Mouse (Mus musculus): Measurements from ENCODE around the gene Arhgap24. TPM values are rescaled to one million over a fixed set of nuclear protein-coding genes. Genes with fewer than 3 reads are reported as not detected.

Arhgap24 gene
- polyA plus RNA-seq (2014; fragmentation: Nextera tagmentation; extraction: Ambion mirVana) = 4.0 and 6.7 TPM in 2 replicates

DNA sequence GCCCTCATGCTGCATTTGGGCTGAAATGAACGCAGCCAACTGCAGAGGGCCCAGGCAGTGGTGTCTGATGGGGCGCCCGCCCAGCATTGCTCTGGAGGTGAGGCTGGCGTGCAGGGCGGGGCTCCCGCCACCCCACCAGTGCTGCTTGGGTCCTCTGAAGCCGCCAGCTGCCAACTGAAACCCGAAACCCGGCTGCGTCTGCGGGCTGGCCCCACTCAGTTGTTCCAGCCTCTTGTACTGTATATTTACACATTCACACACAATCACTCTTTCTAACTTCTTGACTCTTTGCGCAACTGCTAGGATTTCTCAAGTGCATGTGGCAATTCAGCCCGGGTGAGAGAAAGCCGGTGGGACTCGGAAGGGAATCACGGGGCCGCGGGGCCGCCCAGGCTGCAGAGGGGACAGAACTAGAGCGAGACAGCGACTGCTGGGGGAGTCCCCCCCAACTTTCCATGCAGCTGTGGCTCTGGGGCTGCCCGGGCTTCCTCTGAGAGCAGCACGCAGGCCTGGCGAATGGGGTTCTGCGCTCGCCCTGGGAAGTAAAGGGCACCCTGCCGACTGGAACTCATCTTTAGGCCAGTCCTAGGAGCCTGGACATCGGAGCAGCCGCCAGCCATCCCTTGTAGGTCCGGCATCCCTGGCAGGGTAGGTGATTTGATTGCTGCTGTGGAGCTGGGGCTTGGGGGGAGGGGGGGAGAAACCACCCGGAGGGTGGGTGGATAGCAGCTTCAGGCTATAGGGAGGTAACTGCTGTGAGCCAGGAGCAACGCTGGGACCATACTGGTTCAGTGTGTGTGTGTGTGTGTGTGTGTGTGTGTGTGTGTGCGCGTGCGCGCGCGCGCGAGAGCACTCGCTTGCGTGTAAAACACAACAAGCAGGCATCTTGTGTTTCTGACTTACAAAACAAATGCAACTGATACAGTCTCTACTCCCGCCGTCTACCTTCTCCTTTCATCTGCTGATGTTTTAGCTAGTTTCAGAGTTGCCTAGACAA, at the start of gene Arhgap24:
Gene Arhgap24, plus strand, starts transcription at position 177 of the 997 bp plus-strand sequence.
- Histone ChIP-seq H3K4me3 (ENCODE audit: low read depth, low read length) (peak within 1 kb of the TSS; percentile 52), H3K9me3 (ENCODE audit: control insufficient read depth, low read length) (no peaks in the 10 kb centered on the region), H3K27me3 (ENCODE audit: control insufficient read depth, insufficient read depth, low read length) (no peaks in the 10 kb centered on the region), H3K9ac (ENCODE audit: low read depth, low read length) (peak within 1 kb of the TSS; percentile 70), H3K36me3 (ENCODE audit: control insufficient read depth, insufficient read depth, low read length) (no peaks in the 10 kb centered on the region), H3K4me2 (replicated peaks; ENCODE audit: low read depth, low read length) (peak within 1 kb of the TSS; percentile 88), H3K27ac (ENCODE audit: low read depth, low read length) (peak within 1 kb of the TSS; percentile 70), H3K4me1 (replicated peaks; ENCODE audit: control insufficient read depth, insufficient read depth, low read length) (peaks cover 2% of the 10 kb centered on the region; the same call in 1 of the 2 replicates)
- ATAC-seq (ENCODE audit: low FRiP score) (peak; percentile 85), DNase-seq (ENCODE audit: low spot score) (peak; percentile 71)
- WGBS = 1% methylated on average over 43 of the region's 44 CpGs

DNA sequence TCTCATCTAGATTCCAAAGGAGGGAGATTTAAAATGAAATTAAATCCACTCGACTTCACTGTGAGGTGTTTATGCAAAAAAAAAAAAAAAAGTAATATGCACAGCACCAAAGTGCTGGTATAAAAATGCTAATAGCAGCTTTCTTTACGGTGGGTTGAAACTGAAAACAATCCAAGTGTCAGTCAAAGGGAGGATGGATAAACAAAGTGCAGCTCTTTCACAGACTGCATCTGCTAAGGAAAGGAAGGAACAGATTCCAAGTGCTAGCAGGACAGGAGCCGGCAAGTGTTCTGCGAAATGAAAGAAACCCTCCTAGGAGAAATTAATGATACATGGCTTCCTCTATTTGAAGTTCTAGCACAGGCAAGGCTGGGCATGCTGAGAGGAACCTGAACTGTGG, 47.0 kb upstream of the Arhgap24 start:
- H3K36me3 ChIP-seq (ENCODE audit: control insufficient read depth, insufficient read depth, low read length) = no peaks in the 10 kb centered on the region
- no peak overlapping the region for H3K4me3 ChIP-seq (ENCODE audit: low read depth, low read length)
- no peak overlapping the region for H3K27ac ChIP-seq (ENCODE audit: low read depth, low read length)
- no peak for ATAC-seq (ENCODE audit: low FRiP score)
- H3K9me3 ChIP-seq (ENCODE audit: control insufficient read depth, low read length) = no peaks in the 10 kb centered on the region
- no peak overlapping the region for H3K9ac ChIP-seq (ENCODE audit: low read depth, low read length)
- no peaks in the 10 kb centered on the region for H3K4me1 ChIP-seq (replicated peaks; ENCODE audit: control insufficient read depth, insufficient read depth, low read length)
- no peak overlapping the region for H3K4me2 ChIP-seq (replicated peaks; ENCODE audit: low read depth, low read length)
- H3K27me3 ChIP-seq (ENCODE audit: control insufficient read depth, insufficient read depth, low read length) = no peaks in the 10 kb centered on the region
- WGBS = 59% methylated on average over 4 of the region's 4 CpGs
- DNase-seq (ENCODE audit: low spot score) = no peak

DNA sequence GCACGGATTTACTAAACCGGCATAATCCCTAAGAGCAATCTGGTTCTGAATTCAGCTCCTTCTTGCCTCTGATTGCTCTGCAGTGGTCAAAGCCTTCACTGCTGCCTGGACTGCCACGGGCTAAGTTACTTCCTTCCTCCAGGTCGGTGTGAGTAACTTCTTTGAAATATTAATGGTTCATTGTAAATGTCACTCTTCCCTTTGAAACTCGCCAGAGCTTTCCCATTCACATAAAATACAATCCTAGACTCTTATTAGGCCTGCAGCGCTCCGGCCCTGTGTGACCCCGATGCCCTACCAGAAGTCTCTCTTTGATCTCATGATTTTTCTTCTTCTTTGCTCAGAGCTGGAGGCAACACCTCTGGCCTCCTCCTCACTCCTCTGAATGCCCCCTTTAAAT, 44.6 kb upstream of the Arhgap24 start:
- H3K36me3 ChIP-seq (ENCODE audit: control insufficient read depth, insufficient read depth, low read length) = no peaks in the 10 kb centered on the region
- ATAC-seq (ENCODE audit: low FRiP score) = no peak
- H3K9ac ChIP-seq (ENCODE audit: low read depth, low read length) = no peak overlapping the region
- H3K4me2 ChIP-seq (replicated peaks; ENCODE audit: low read depth, low read length) = no peak overlapping the region
- H3K27ac ChIP-seq (ENCODE audit: low read depth, low read length) = no peak overlapping the region
- no peak for DNase-seq (ENCODE audit: low spot score)
- no peaks in the 10 kb centered on the region for H3K9me3 ChIP-seq (ENCODE audit: control insufficient read depth, low read length)
- no peaks in the 10 kb centered on the region for H3K27me3 ChIP-seq (ENCODE audit: control insufficient read depth, insufficient read depth, low read length)
- 76% methylated on average over 8 of the region's 8 CpGs for WGBS
- H3K4me1 ChIP-seq (replicated peaks; ENCODE audit: control insufficient read depth, insufficient read depth, low read length) = no peaks in the 10 kb centered on the region
- no peak overlapping the region for H3K4me3 ChIP-seq (ENCODE audit: low read depth, low read length)

DNA sequence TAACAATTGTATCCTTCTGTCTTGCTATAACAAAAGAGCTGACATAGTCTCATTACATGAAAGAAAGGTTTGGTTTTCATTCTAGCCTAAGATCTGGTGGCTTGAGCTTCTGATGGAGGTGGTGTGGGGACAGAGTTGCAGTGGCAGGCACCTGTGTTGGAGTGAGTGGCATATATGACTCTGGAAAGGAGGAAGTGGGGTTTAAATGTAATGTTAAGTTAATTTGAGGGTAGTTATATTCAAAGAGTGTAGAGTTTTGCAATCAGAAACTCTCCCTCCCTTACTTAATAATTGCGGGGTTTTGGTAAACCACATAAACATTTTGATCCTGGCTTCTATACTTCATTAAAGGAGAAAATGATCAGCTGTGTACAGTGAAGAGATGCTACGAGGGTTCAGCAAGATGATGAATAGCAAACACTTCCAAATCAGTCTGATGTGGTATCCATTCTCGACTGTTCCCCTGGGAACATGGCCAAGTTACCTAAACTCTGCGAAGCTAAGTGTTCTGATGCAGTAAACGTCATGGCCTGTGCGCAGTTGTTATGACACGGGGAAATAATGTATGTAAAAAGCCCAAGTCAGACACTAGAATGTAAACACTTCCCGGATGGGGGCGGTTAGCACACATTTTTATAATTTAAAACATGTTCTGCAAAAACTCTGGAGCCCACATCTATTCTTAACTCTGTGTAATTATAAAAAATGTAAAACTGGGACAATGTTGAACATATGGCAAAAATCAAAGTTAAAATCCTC, 41.9 kb upstream of the Arhgap24 start:
- Histone ChIP-seq H3K27ac (ENCODE audit: low read depth, low read length) (no peak overlapping the region), H3K36me3 (ENCODE audit: control insufficient read depth, insufficient read depth, low read length) (no peaks in the 10 kb centered on the region), H3K9ac (ENCODE audit: low read depth, low read length) (no peak overlapping the region), H3K4me1 (replicated peaks; ENCODE audit: control insufficient read depth, insufficient read depth, low read length) (no peaks in the 10 kb centered on the region), H3K9me3 (ENCODE audit: control insufficient read depth, low read length) (no peaks in the 10 kb centered on the region), H3K4me2 (replicated peaks; ENCODE audit: low read depth, low read length) (no peak overlapping the region), H3K4me3 (ENCODE audit: low read depth, low read length) (no peak overlapping the region), H3K27me3 (ENCODE audit: control insufficient read depth, insufficient read depth, low read length) (no peaks in the 10 kb centered on the region)
- no peak for ATAC-seq (ENCODE audit: low FRiP score)
- 84% methylated on average over 9 of the region's 9 CpGs for WGBS
- no peak for DNase-seq (ENCODE audit: low spot score)

- Histone ChIP-seq H3K27ac (ENCODE audit: low read depth, low read length) (no peak overlapping the region), H3K36me3 (ENCODE audit: control insufficient read depth, insufficient read depth, low read length) (no peaks in the 10 kb centered on the region), H3K27me3 (ENCODE audit: control insufficient read depth, insufficient read depth, low read length) (no peaks in the 10 kb centered on the region), H3K9ac (ENCODE audit: low read depth, low read length) (no peak overlapping the region), H3K4me2 (replicated peaks; ENCODE audit: low read depth, low read length) (no peak overlapping the region), H3K4me1 (replicated peaks; ENCODE audit: control insufficient read depth, insufficient read depth, low read length) (no peaks in the 10 kb centered on the region), H3K4me3 (ENCODE audit: low read depth, low read length) (no peak overlapping the region), H3K9me3 (ENCODE audit: control insufficient read depth, low read length) (no peaks in the 10 kb centered on the region)
- DNase-seq (ENCODE audit: low spot score) (no peak), ATAC-seq (ENCODE audit: low FRiP score) (no peak)
- 96% methylated on average over 9 of the region's 9 CpGs for whole genome bisulfite sequencing
Observed at GRCm38 (mm10) chr5:102447436-102447835, 33.8 kb upstream of the Arhgap24 start.

DNA sequence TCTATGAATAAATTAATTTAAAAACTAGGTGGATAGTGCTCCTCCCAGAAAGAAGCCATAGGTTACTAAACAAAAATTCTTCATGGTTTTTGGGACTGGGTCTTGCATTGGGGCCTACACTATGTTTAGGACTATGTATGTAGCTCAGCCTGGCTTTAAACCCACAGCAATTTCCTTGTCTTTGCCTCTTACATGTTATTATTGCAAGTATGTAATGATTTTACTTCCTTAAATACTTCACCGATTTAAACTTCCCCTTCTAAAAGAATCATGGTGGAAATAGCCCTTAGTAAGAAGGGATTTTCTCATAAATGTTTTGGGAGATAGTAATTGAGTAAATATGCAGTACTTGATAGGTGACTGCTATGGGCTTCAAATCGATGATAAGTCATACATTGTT, 30.3 kb upstream of the Arhgap24 start:
- ATAC-seq (ENCODE audit: low FRiP score) (no peak), DNase-seq (ENCODE audit: low spot score) (no peak)
- Histone ChIP-seq H3K4me2 (replicated peaks; ENCODE audit: low read depth, low read length) (no peak overlapping the region), H3K36me3 (ENCODE audit: control insufficient read depth, insufficient read depth, low read length) (no peaks in the 10 kb centered on the region), H3K27ac (ENCODE audit: low read depth, low read length) (no peak overlapping the region), H3K9me3 (ENCODE audit: control insufficient read depth, low read length) (no peaks in the 10 kb centered on the region), H3K9ac (ENCODE audit: low read depth, low read length) (no peak overlapping the region), H3K27me3 (ENCODE audit: control insufficient read depth, insufficient read depth, low read length) (no peaks in the 10 kb centered on the region), H3K4me3 (ENCODE audit: low read depth, low read length) (no peak overlapping the region), H3K4me1 (replicated peaks; ENCODE audit: control insufficient read depth, insufficient read depth, low read length) (no peaks in the 10 kb centered on the region)
- whole genome bisulfite sequencing = 87% methylated on average over 2 of the region's 2 CpGs

GRCm38 (mm10) chr5:102452079-102452797, 29.0 kb upstream of the Arhgap24 start:
- Histone ChIP-seq H3K4me3 (ENCODE audit: low read depth, low read length) (no peak overlapping the region), H3K27me3 (ENCODE audit: control insufficient read depth, insufficient read depth, low read length) (no peaks in the 10 kb centered on the region), H3K4me2 (replicated peaks; ENCODE audit: low read depth, low read length) (no peak overlapping the region), H3K9ac (ENCODE audit: low read depth, low read length) (no peak overlapping the region), H3K4me1 (replicated peaks; ENCODE audit: control insufficient read depth, insufficient read depth, low read length) (no peaks in the 10 kb centered on the region), H3K36me3 (ENCODE audit: control insufficient read depth, insufficient read depth, low read length) (no peaks in the 10 kb centered on the region), H3K27ac (ENCODE audit: low read depth, low read length) (no peak overlapping the region), H3K9me3 (ENCODE audit: control insufficient read depth, low read length) (no peaks in the 10 kb centered on the region)
- DNase-seq (ENCODE audit: low spot score) (no peak), ATAC-seq (ENCODE audit: low FRiP score) (no peak)
- 88% methylated on average over 7 of the region's 7 CpGs for WGBS

- H3K27ac ChIP-seq (ENCODE audit: low read depth, low read length) = no peak overlapping the region
- H3K4me1 ChIP-seq (replicated peaks; ENCODE audit: control insufficient read depth, insufficient read depth, low read length) = no peaks in the 10 kb centered on the region
- DNase-seq (ENCODE audit: low spot score) = no peak
- no peak overlapping the region for H3K4me3 ChIP-seq (ENCODE audit: low read depth, low read length)
- H3K4me2 ChIP-seq (replicated peaks; ENCODE audit: low read depth, low read length) = no peak overlapping the region
- H3K9me3 ChIP-seq (ENCODE audit: control insufficient read depth, low read length) = no peaks in the 10 kb centered on the region
- no peak for ATAC-seq (ENCODE audit: low FRiP score)
- WGBS = 88% methylated on average over 2 of the region's 2 CpGs
- no peaks in the 10 kb centered on the region for H3K36me3 ChIP-seq (ENCODE audit: control insufficient read depth, insufficient read depth, low read length)
- H3K27me3 ChIP-seq (ENCODE audit: control insufficient read depth, insufficient read depth, low read length) = no peaks in the 10 kb centered on the region
- H3K9ac ChIP-seq (ENCODE audit: low read depth, low read length) = no peak overlapping the region
Observed at GRCm38 (mm10) chr5:102453324-102453723, 27.9 kb upstream of the Arhgap24 start.
